Mouse (Mus musculus) testis, adult 2 months (tissue): Measurements from ENCODE around the gene Gatb.

Experiments
- CTCF ChIP-seq: fragments of 200-500 bp; IDR thresholded peaks from 2 replicates; pipeline ENCODE4 v1.5.1; 2012; ENCODE audit warnings: low read depth, mild to moderate bottlenecking, inconsistent platforms, low read length, moderate library complexity; ENCODE audit not compliant: control insufficient read depth, insufficient read depth, insufficient replicate concordance
- POLR2A ChIP-seq: fragments of 200-500 bp; IDR thresholded peaks from 2 replicates; pipeline ENCODE4 v1.6.1; 2012; ENCODE audit warnings: low read depth, mild to moderate bottlenecking, inconsistent platforms, low read length, moderate library complexity; ENCODE audit not compliant: control insufficient read depth

DNA sequence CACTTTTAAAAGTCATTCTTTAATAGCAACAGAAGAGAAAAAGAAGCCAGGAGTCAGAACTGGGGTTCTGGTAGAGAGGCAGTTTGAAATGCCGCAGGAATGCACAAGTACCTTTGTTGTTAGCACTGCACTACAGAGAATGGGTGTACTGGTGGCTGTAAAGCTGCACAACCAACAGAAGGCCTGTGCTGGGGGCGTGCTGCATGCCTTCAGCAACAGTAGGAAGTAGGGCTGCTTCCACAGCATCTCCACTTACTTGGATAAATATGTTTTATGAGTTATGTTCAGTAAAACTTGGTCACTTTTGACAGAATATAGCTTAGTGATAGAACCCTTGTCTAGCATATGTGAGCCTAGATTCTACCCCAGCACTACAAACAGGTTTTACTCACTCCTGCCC is 33.8 kb downstream of the Gatb start:
- no peak for TF ChIP-seq CTCF
- TF ChIP-seq POLR2A = no peak
